Mouse (Mus musculus): Measurements from ENCODE around the gene Sspn.

DNA sequence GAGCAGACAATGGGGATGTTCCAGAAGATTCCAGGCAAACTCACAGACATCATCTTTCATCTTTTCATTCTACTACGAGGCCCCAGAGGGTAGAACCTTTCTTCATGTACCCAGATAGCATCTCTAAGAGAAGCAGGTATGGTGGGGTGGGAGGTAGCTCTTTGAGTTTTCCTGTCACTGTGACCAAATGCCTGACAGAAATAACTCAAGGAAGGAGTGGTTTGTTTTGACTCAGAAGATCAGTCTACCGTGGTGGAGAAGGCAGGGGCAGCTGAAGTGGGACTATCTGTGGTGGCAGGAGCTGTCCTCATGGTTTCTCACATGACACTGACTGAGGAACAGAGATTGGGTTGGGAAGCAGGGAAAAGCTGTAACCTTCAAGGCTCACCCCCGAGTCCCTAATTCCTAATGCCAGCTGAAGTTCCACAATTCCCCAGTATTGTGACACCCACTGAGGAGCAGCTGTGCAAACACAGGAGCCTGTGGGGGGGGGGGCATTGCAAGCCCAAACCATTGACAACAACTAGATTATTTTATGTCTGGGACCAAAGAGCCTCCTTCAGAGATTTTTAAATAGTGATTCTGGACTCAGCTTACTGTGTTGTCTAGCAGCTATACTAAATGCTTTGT is 74.6 kb downstream of the Sspn start:
- TF ChIP-seq CTCF (IDR thresholded peaks at IDR 0.05; ENCODE audit: low read depth, low read length) (no peak), GATA1 (IDR thresholded peaks at IDR 0.05; ENCODE audit: borderline replicate concordance, low read length) (no peak), POLR2AphosphoS5 (IDR thresholded peaks at IDR 0.05; ENCODE audit: insufficient replicate concordance, low read depth, low read length) (no peak), TAL1 (conservative IDR thresholded peaks at IDR 0.05; ENCODE audit: low read depth, low read length) (no peak), GATA2 (IDR thresholded peaks at IDR 0.05; ENCODE audit: borderline replicate concordance, low read depth, low read length) (no peak)
